Mouse (Mus musculus) right cerebral cortex, postnatal 4 days (tissue): Measurements from ENCODE around the gene Tmem63a.
"Not testable (repeated sequence)": the region's sequence is repeated elsewhere in the genome, so short reads cannot be mapped to it uniquely, and the experiment has no call there.

ENCODE experiments used
- DNase-seq: peaks from one replicate; pipeline ENCODE4 v3.0.0-alpha.2; 2022

Gene Tmem63a

GRCm38 (mm10) chr1:180966542-180966941, 24.4 kb downstream of the Tmem63a start:
- DNase-seq: no peak

DNA sequence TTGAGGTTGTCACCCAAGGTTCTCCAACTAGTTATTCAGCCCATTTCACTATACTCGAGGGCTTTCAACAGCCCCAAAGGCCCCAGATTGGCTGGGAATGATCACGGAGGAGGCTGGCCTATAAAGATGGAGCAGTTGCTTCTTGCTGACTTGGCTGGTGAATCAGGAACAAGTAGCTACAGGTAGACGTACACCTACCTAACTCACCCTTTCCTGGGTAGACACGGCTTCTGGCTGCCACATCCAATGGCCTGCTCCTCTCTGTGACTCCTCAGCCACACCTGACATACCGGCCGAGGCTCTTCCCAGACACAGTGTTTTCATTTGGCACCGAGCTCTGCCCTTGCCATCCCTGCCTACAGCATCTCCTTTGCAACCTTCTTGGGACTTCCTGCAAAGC, 25.1 kb downstream of the Tmem63a start:
- no peak for DNase-seq

GRCm38 (mm10) chr1:180972941-180973340, 30.8 kb downstream of the Tmem63a start:
- no peak for DNase-seq

DNA sequence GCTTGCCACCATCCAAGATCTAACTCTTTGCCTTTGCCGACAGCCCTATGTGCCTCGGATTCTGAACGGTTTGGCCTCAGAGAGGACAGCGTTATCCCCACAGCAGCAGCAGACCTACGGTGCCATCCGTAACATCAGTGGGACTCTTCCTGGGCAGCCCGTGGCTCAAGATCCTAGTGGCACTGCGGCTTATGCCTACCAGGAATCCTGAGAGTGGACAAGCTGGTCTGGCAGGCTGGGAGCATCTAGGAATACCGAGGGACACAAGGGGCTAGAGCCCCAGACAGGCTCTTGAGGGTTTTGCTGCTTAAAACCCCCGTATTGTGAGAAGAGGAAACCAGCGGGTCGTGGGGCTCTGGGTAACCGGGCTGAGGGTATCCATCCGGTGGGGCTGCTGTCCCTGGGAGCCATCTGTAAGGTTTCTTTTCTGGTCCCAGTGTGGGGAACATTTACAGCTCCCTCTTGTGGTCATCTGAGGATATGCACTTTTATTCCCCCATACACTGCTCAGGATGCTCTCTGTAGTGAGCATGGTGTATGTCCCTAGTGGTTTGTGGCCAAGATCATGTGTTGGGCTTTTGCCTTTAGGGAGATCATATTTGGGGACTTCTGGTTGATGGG, 32.1 kb downstream of the Tmem63a start:
- no peak for DNase-seq

DNA sequence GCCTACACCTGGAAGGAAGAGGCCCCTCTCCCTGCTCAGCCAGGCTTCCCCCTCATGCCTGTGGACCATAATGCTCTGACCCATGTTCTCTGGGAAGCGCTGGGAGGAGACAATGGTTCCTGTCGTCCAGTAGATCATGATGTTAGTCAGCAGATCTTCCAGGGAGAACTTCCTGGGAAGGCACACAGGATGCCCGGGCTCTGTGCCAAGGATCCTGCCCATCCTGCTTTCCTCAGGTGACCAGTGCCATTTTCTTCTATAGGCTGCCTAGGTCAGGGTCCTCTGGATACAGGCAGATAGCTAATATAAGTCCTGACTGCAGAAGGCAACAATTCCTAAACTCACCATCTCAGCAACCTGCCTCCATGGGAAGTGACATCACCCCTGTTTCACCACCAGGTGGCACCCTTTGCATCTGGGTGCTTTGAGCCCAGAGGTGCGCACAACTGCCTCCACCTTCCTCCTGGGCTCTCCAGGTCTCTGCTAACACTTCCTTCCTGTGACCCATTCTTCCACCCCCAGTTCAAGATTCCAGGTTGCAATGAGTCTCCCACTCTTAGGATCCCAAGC, 34.1 kb downstream of the Tmem63a start:
- no peak for DNase-seq

DNA sequence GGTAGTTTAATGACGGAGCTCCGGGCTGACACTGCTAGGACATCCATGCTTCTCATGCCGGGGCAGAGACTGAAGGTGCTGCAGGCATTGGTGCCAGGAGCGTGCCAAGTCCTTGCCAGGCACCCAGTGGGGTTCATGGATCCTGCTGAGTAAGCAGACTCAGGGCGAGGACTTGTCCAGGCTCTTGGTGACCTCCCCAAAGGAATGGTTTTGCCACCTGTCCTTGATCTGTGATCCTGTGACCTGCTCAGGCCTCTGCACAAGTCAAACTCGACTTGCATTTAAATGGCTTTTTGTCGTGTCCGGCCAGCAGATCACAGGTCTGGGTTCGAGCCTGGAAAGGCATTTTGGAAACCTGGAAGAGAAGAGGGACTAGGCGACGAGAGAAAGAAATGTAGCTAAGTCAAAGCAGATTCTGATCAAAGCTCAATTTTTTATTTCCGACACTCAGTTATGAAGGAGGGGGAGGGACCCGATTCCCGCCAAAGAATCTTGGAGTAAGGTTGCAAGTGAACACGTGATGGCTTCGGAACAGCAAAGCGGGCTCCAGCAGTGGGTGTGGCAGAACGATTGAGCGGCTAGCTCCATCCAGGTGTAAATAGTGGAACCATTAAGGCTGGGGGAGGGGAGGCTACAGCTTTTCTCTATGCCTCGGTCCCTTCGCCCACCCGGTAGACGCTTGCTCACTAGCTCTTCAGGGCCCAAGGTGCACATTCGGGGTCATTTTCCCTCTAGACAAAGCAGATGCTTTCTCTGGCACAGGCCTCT, 37.5 kb downstream of the Tmem63a start:
- no peak for DNase-seq

DNA sequence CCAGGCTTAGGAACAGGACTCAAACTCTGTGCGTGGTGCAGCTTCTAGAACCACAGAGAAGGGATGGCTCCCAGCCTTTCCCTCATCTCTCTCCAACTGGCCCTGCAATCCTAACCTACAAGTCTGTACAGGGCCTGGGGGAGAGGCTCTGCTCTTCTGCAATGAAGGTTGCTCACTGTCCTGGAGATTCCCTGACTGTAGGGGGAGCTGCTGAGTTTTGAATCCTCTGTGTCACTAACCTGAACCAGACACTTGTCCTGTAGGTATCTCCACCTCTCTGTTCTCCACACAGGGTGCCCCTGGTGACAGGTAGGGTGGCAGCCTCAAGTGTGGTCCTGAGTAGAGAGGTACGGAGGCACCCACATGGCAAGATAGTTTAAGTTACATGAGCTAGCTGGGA, 38.3 kb downstream of the Tmem63a start:
- no peak for DNase-seq

DNA sequence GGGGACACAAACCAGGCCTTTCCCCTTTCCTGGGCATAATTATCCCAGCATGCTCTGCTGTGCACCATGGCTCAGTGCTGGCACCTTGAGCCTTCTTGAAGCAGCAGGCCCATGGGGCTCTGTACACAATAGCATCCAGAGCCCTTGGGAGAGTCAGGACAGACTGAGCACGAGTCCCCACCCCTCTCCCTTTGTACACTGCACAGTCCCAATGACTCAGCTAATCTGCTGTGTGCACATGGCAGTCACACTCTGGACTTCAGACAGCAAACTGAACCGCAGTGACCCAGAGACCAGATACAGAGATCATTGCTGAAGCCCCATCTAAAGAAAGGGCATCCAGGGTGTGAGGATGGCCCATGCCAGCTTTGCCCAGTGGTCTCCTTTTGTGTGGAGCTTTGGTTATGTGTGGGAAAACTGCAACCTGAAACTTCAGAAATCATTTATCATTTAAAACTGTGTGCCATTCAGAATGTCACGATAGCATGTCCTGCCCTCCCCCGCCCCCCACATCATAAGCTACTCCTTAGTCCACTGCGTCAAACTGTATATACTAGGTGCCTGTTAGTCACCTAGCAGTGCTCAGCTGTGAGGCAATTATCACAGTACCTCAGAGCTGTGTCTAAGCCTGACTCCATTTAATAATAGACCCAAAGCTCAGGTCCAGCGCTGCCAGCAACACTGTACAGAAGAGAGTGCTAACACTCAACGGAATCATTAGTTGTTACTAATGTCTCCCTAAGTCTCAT, 39.3 kb downstream of the Tmem63a start:
- not testable (repeated sequence) for DNase-seq

- DNase-seq: no peak
Observed at GRCm38 (mm10) chr1:180986701-180987100, 44.6 kb downstream of the Tmem63a start.

DNA sequence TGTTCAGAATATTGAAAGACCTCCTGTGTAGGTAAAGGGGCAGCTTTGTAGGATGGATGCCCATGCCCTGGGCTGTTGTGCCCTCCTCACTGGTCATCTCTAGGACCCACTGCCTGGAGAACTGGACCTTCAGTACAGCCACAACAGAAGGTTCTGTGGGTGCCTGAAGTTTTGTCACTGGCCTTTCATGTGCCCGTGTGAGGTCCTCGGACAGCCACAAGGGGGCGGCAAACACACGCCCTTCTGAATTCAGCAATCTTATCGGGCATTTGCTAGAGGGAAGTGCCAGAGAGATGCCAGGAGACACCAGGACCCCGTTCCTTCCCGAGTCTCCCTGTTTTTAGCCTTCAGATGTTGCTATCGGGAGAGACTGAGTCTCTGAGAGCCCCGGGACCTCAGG, 45.6 kb downstream of the Tmem63a start:
- peak; percentile 87 for DNase-seq

DNA sequence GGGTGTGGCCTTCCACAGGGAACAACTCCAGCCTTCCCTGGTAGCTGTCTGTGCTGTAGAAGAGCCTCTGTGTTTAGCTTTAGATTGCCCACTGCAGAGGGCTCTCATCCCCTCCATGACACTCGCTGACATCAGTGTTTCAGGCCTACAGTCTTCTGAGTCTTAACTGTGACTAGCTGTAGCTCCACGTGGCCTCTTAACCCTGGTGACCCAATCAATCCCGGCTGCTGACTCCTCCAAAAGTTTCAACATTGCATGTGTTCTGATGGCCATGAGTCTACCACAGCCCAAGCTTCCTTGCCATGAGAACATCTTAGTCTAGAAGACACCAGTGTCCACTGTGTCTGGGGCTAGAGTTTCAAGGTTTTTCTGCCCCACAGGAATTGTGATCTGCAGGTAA, 48.5 kb downstream of the Tmem63a start:
- DNase-seq: no peak

DNA sequence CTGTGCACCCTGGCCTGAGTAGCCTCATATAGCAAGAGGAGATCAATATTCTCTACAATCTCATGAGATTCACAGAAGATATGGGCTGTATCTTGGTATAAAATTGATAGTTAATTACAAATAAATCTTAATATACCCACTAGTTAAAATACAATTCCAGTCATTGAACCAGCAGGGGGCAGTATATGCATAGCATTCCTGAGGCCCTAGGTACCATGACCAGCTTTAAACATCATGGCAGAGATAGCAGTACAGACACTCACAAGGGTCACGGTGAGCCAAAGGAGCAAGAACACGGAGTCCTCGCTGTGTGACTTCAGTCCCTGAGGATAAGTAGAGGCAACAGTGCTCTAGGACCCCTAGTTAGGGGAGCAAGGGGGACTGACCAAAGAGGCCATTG, 50.0 kb downstream of the Tmem63a start:
- DNase-seq: no peak

DNA sequence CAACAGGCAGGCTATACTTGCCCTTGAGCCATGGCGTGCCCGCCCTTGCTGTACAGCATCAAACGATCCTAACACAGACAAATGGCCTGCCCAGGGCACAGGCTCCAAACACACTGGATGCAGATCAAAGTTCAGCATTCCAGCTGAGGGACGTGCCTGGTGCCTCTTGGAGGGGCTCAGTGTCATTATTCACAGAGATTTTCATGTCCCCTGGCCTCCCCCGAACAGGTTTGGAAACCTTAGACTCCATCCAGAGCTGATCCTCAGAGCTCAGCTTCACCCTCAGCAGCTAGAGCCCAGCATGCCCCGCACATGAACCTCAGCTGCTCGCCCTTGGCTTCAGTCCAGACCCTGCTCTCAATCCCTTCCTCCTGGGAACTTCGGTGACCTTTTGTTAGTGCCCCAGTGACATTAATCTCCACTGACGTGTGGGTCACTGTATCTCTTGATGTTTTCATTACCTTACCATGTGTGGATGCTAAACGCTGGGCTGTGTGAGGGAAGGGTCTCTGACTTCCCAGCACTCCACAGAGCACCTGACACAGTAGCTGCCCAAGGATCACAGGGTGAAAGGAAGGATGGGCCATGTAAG, 58.5 kb downstream of the Tmem63a start:
- no peak for DNase-seq

DNA sequence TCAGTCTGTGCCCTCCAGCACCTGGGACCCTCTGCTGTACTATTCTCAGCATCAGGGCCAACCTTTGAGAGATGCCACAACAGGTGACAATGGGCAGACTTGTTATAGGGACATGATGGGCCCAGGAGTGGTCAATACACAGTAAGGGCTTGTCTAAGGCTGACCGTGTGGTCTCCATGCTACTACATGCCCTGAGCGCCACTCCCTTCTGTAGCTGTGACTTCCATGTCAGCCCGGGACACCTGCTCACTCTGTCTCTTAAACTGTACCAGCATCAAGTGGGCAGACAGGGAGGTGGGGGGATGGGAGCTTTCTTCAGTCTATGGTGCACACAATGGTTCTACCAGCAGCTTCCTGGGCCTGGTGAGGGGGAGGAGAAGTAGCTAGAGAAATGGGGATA, 59.1 kb downstream of the Tmem63a start:
- no peak for DNase-seq

- DNase-seq: no peak
Observed at GRCm38 (mm10) chr1:181001621-181002020, 59.5 kb downstream of the Tmem63a start.

GRCm38 (mm10) chr1:181003790-181004189, 61.6 kb downstream of the Tmem63a start:
- no peak for DNase-seq

GRCm38 (mm10) chr1:181005331-181005730, 63.2 kb downstream of the Tmem63a start:
- no peak for DNase-seq

- no peak for DNase-seq
Observed at GRCm38 (mm10) chr1:181007831-181008230, 65.7 kb downstream of the Tmem63a start.

- no peak for DNase-seq
Observed at GRCm38 (mm10) chr1:181008266-181008665, 66.1 kb downstream of the Tmem63a start.

- DNase-seq: no peak
Observed at GRCm38 (mm10) chr1:181009011-181009590, 67.0 kb downstream of the Tmem63a start.

GRCm38 (mm10) chr1:181009754-181010153, 67.6 kb downstream of the Tmem63a start:
- DNase-seq: peak; percentile 23

- no peak for DNase-seq
Observed at GRCm38 (mm10) chr1:181010171-181010932, 68.2 kb downstream of the Tmem63a start.
